Mouse (Mus musculus) hindbrain, embryonic 15.5 days (tissue): ENCODE data around the gene Usp40. TPM values are rescaled to one million over a fixed set of nuclear protein-coding genes. Genes with fewer than 3 reads are reported as not detected.

ENCODE experiments used
- ATAC-seq: fragments of 200-750 bp; cut with Nextera tagmentation; 2 replicates; pipeline ENCODE4 v1.8.0; 2017; ENCODE audit warnings: low read depth, moderate number of reproducible peaks, moderate TSS enrichment; ENCODE audit not compliant: low FRiP score
- H3K27ac ChIP-seq: fragments of 300-500 bp; sonication (generic); replicated peaks from 2 replicates; pipeline ENCODE4 v1.5.1; 2015; ENCODE audit warnings: mild to moderate bottlenecking, inconsistent platforms
- H3K27me3 ChIP-seq: fragments of 300-500 bp; sonication (generic); 2 replicates; pipeline ENCODE4 v1.6.1; 2015; ENCODE audit warnings: control low read depth, inconsistent platforms
- H3K36me3 ChIP-seq: fragments of 300-500 bp; sonication (generic); 2 replicates; pipeline ENCODE4 v1.6.1; 2015; ENCODE audit warnings: control low read depth, inconsistent platforms
- H3K4me1 ChIP-seq: fragments of 300-500 bp; sonication (generic); replicated peaks from 2 replicates; pipeline ENCODE4 v1.6.1; 2015; ENCODE audit warnings: control low read depth, inconsistent platforms
- H3K4me2 ChIP-seq: fragments of 300-500 bp; sonication (generic); 2 replicates; pipeline ENCODE4 v1.6.1; 2015; ENCODE audit warnings: moderate library complexity, mild to moderate bottlenecking, inconsistent platforms
- H3K4me3 ChIP-seq: fragments of 300-500 bp; sonication (generic); 2 replicates; pipeline ENCODE4 v1.5.1; 2015; ENCODE audit warnings: mild to moderate bottlenecking, inconsistent platforms
- H3K9ac ChIP-seq: fragments of 300-500 bp; sonication (generic); 2 replicates; pipeline ENCODE4 v1.6.1; 2015; ENCODE audit warnings: inconsistent platforms
- H3K9me3 ChIP-seq: fragments of 300-500 bp; sonication (generic); 2 replicates; pipeline ENCODE4 v1.6.1; 2016; ENCODE audit warnings: control low read depth, inconsistent platforms
- WGBS: fragments of 180-500 bp; shearing (Covaris S2); methylation state at CpG from one replicate; pipeline ENCODE4 v1.1.7; 2015; 5-methylcytosine and 5-hydroxymethylcytosine counted together
- polyA plus RNA-seq: library from polyadenylated mRNA; unstranded; fragments of >200 nt; fragmentation: Nextera tagmentation; extraction: Ambion mirVana; gene quantifications from 2 replicates; pipeline ENCODE4 v1.2.1, GENCODE M21; 2015

The Usp40 gene
- polyA plus RNA-seq, 1 experiment from 2014 or later: 21.9 TPM

- H3K4me3 ChIP-seq: peak overlapping the region; percentile 69
- 3% methylated on average over 5 of the region's 5 CpGs for WGBS
- peak overlapping the region; percentile 75 for H3K4me2 ChIP-seq
- peak; percentile 44; the same call in 1 of the 2 replicates for ATAC-seq
- H3K4me1 ChIP-seq: peaks cover 16% of the 10 kb centered on the region
- H3K27ac ChIP-seq: peak overlapping the region; percentile 95
- no peaks in the 10 kb centered on the region for H3K9me3 ChIP-seq
- peaks cover 6% of the 10 kb centered on the region; the same call in 1 of the 2 replicates for H3K36me3 ChIP-seq
- H3K27me3 ChIP-seq: no peaks in the 10 kb centered on the region
- H3K9ac ChIP-seq: peak overlapping the region; percentile 78
These were observed 600 bp downstream of the Usp40 start for GRCm38 (mm10) chr1:88007692-88008210.

GRCm38 (mm10) chr1:87992716-87993115 lies 15.6 kb downstream of the Usp40 start:
- H3K27me3 ChIP-seq: no peaks in the 10 kb centered on the region
- 96% methylated on average over 2 of the region's 2 CpGs for WGBS
- no peak overlapping the region for H3K27ac ChIP-seq
- H3K9ac ChIP-seq: no peak overlapping the region
- no peak overlapping the region for H3K4me3 ChIP-seq
- no peak for ATAC-seq
- no peaks in the 10 kb centered on the region for H3K9me3 ChIP-seq
- H3K4me1 ChIP-seq: no peaks in the 10 kb centered on the region
- H3K36me3 ChIP-seq: peaks cover 76% of the 10 kb centered on the region
- H3K4me2 ChIP-seq: no peak overlapping the region

- Histone ChIP-seq H3K36me3 (peaks cover 70% of the 10 kb centered on the region), H3K4me2 (no peak overlapping the region), H3K27me3 (no peaks in the 10 kb centered on the region), H3K4me3 (no peak overlapping the region), H3K9me3 (no peaks in the 10 kb centered on the region), H3K9ac (no peak overlapping the region), H3K4me1 (no peaks in the 10 kb centered on the region), H3K27ac (no peak overlapping the region)
- 58% methylated on average over 4 of the region's 4 CpGs for WGBS
- no peak for ATAC-seq
These were observed 26.1 kb downstream of the Usp40 start for GRCm38 (mm10) chr1:87982291-87982690.

GRCm38 (mm10) chr1:87970381-87970780 lies 38.0 kb downstream of the Usp40 start:
- Histone ChIP-seq H3K4me2 (no peak overlapping the region), H3K36me3 (peaks cover 49% of the 10 kb centered on the region), H3K27ac (no peak overlapping the region), H3K4me3 (no peak overlapping the region), H3K27me3 (no peaks in the 10 kb centered on the region), H3K9ac (no peak overlapping the region), H3K9me3 (no peaks in the 10 kb centered on the region), H3K4me1 (no peaks in the 10 kb centered on the region)
- 87% methylated on average over 4 of the region's 4 CpGs for WGBS
- no peak for ATAC-seq

GRCm38 (mm10) chr1:87961459-87962167 lies 46.7 kb downstream of the Usp40 start:
- Histone ChIP-seq H3K9ac (no peak overlapping the region), H3K4me3 (no peak overlapping the region), H3K4me2 (no peak overlapping the region), H3K36me3 (peaks cover 56% of the 10 kb centered on the region), H3K4me1 (no peaks in the 10 kb centered on the region), H3K27me3 (no peaks in the 10 kb centered on the region), H3K27ac (no peak overlapping the region), H3K9me3 (no peaks in the 10 kb centered on the region)
- WGBS: 79% methylated on average over 2 of the region's 2 CpGs
- no peak for ATAC-seq

- WGBS: 95% methylated on average over 4 of the region's 4 CpGs
- no peak overlapping the region for H3K4me3 ChIP-seq
- no peaks in the 10 kb centered on the region for H3K4me1 ChIP-seq
- no peak overlapping the region for H3K9ac ChIP-seq
- H3K4me2 ChIP-seq: no peak overlapping the region
- no peaks in the 10 kb centered on the region for H3K9me3 ChIP-seq
- no peak overlapping the region for H3K27ac ChIP-seq
- no peak for ATAC-seq
- H3K36me3 ChIP-seq: peaks cover 58% of the 10 kb centered on the region
- no peaks in the 10 kb centered on the region for H3K27me3 ChIP-seq
These were observed 47.6 kb downstream of the Usp40 start for GRCm38 (mm10) chr1:87960752-87961151.

GRCm38 (mm10) chr1:87959998-87960431 lies 48.3 kb downstream of the Usp40 start:
- Histone ChIP-seq H3K4me2 (no peak overlapping the region), H3K27me3 (no peaks in the 10 kb centered on the region), H3K27ac (no peak overlapping the region), H3K9me3 (no peaks in the 10 kb centered on the region), H3K36me3 (peaks cover 60% of the 10 kb centered on the region), H3K4me1 (no peaks in the 10 kb centered on the region), H3K4me3 (no peak overlapping the region), H3K9ac (no peak overlapping the region)
- no peak for ATAC-seq
- WGBS: 37% methylated on average over 4 of the region's 4 CpGs

GRCm38 (mm10) chr1:87959532-87959931 lies 48.8 kb downstream of the Usp40 start:
- ATAC-seq: no peak
- H3K4me2 ChIP-seq: no peak overlapping the region
- no peaks in the 10 kb centered on the region for H3K9me3 ChIP-seq
- H3K4me3 ChIP-seq: no peak overlapping the region
- no peak overlapping the region for H3K27ac ChIP-seq
- no peak overlapping the region for H3K9ac ChIP-seq
- no peaks in the 10 kb centered on the region for H3K4me1 ChIP-seq
- H3K27me3 ChIP-seq: no peaks in the 10 kb centered on the region
- peaks cover 64% of the 10 kb centered on the region for H3K36me3 ChIP-seq
- WGBS: 81% methylated on average over 4 of the region's 4 CpGs

- Histone ChIP-seq H3K4me2 (no peak overlapping the region), H3K4me1 (no peaks in the 10 kb centered on the region), H3K36me3 (peaks cover 64% of the 10 kb centered on the region), H3K4me3 (no peak overlapping the region), H3K9ac (no peak overlapping the region), H3K9me3 (no peaks in the 10 kb centered on the region), H3K27ac (no peak overlapping the region), H3K27me3 (no peaks in the 10 kb centered on the region)
- 98% methylated on average over 1 of the region's 1 CpGs for WGBS
- ATAC-seq: no peak
These were observed 49.4 kb downstream of the Usp40 start for GRCm38 (mm10) chr1:87958931-87959330.

- Histone ChIP-seq H3K4me3 (no peak overlapping the region), H3K4me1 (no peaks in the 10 kb centered on the region), H3K27ac (no peak overlapping the region), H3K9ac (no peak overlapping the region), H3K27me3 (no peaks in the 10 kb centered on the region), H3K9me3 (no peaks in the 10 kb centered on the region), H3K4me2 (no peak overlapping the region), H3K36me3 (peaks cover 91% of the 10 kb centered on the region)
- 86% methylated on average over 3 of the region's 3 CpGs for WGBS
- ATAC-seq: no peak
These were observed 55.3 kb downstream of the Usp40 start for GRCm38 (mm10) chr1:87953073-87953472.

- Histone ChIP-seq H3K4me2 (no peak overlapping the region), H3K9me3 (no peaks in the 10 kb centered on the region), H3K27ac (no peak overlapping the region), H3K27me3 (no peaks in the 10 kb centered on the region), H3K9ac (no peak overlapping the region), H3K4me1 (no peaks in the 10 kb centered on the region), H3K36me3 (peaks cover 91% of the 10 kb centered on the region), H3K4me3 (no peak overlapping the region)
- 97% methylated on average over 3 of the region's 3 CpGs for WGBS
- ATAC-seq: no peak
These were observed 56.7 kb downstream of the Usp40 start for GRCm38 (mm10) chr1:87951641-87952040.

GRCm38 (mm10) chr1:87947681-87948091 lies 60.7 kb downstream of the Usp40 start:
- Histone ChIP-seq H3K27ac (no peak overlapping the region), H3K27me3 (no peaks in the 10 kb centered on the region), H3K4me3 (no peak overlapping the region), H3K9ac (no peak overlapping the region), H3K36me3 (peaks cover 91% of the 10 kb centered on the region), H3K4me1 (no peaks in the 10 kb centered on the region), H3K4me2 (no peak overlapping the region), H3K9me3 (no peaks in the 10 kb centered on the region)
- ATAC-seq: no peak
- WGBS: 89% methylated on average over 6 of the region's 6 CpGs
